Mouse (Mus musculus) ovary, adult 18-20 months (tissue): ENCODE results near the gene Cntnap3.
"Not testable (repeated sequence)": the region's sequence is repeated elsewhere in the genome, so short reads cannot be mapped to it uniquely, and the experiment has no call there.

ENCODE experiments used
- DNase-seq: peaks from one replicate; pipeline ENCODE4 v3.0.0; 2022; ENCODE audit warnings: low spot score, mixed read lengths

The Cntnap3 gene

DNA sequence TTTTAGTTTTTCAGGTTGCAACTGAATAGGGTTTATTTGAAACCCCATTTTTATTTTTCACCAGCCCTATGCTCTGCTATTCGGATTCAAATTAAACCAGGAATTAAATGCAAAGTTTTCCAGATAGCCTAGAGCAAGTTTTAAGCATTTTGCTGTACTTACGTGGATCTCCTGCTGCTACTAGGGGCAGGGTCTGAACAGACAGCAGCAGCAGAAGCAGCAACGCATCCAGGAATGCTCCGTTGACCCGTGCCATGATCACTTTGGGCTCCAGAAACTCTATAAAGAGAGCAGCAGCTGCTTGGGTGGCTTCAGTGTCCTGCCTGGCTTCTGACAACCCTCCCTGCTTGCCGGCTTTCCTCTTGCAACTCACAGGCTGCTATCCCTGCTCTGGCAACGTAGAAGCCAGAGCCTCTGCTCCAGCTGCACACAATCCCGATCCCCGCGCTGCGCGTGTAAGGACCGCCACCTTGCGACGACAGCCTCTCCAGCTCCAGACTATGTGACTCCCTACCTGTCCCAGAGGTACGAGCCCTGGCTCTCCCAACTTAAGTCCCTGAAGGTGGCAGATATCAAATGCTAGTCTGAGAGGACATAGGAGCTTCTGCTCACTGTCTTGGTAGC is at the start of gene Cntnap3:
Cntnap3 (minus strand) TSS at position 371 of the 624 bp plus-strand sequence.
- DNase-seq = no peak

DNA sequence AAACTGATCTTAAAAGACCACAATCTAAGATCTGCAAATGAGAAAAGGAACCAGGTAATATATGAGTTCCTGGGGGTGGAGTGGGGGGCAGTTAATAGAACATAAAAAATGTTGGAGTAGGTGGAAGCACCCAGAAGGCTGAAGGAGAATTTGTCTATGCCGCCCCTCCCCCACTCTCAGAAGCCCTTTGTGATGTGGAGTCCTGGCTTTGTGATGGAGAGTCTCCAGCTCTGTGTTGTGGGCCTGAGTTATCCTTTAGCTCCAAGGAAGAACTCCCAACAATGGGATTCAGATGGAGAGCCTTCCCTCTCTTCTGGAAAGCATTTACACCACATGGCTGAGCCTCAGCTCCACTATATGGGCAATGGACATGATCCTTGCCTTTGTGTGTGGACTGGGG is 13.4 kb upstream of the Cntnap3 start, which contains the start of gene Spata31:
Spata31 (plus strand) TSS at position 216 of the 400 bp plus-strand sequence.
- DNase-seq = no peak

- DNase-seq = no peak
These were observed 623 bp downstream of the Cntnap3 start for GRCm38 (mm10) chr13:64903132-64903531.

GRCm38 (mm10) chr13:64865397-64865796 is 38.4 kb downstream of the Cntnap3 start:
- DNase-seq = no peak

DNA sequence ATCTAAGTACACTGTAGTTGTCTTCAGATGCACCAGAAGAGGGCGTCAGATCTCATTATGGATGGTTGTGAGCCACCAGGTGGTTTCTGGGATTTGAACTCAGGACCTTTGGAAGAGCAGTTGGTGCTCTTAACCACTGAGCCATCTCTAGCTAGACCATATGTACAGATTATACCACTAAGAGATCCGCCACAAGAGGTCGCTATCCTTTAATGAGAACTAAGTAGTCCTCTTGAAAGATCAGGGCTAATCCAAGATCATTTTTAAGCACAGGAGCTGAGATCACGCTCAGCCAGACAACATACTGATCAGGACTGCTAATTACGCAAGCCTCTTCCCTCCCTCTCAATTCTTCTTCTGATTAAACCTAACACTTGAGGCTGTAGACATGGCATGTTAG is 78.9 kb downstream of the Cntnap3 start:
- DNase-seq = not testable (repeated sequence)

- no peak for DNase-seq
These were observed 158.4 kb downstream of the Cntnap3 start for GRCm38 (mm10) chr13:64745383-64745782.

GRCm38 (mm10) chr13:64732244-64732643 is 171.5 kb downstream of the Cntnap3 start:
- DNase-seq = no peak

GRCm38 (mm10) chr13:64716791-64717190 is 187.0 kb downstream of the Cntnap3 start:
- no peak for DNase-seq

DNA sequence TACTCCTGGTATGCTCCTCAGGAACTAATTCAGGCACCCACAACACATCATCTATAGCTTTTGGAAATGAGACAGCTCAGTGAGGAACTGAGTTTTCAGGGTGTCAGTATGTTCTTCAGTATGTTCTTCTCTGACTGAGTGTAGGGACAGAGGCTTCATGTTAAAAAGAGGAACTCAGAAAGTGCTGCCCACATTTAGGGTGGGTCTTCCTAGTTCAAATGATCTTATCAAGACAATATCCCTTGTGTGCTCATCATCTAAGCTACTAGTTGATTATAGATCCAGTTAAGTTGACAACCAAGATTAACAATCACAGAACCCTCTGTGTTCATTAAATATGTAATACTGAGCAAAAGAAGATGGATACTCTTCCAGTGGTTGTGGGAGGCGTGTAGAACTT is 211.3 kb downstream of the Cntnap3 start:
- no peak for DNase-seq
